Mouse (Mus musculus): ENCODE measurements around the gene Sardh.

GRCm38 (mm10) chr2:27289019-27289418, 40.9 kb upstream of the Sardh start:
- TF ChIP-seq CTCF (IDR thresholded peaks at IDR 0.05; ENCODE audit: borderline replicate concordance, extremely low read depth, insufficient read depth, insufficient read length) (peak; percentile 82), POLR2A (IDR thresholded peaks at IDR 0.05; ENCODE audit: borderline replicate concordance, extremely low read depth, insufficient read depth, insufficient read length, poor library complexity, severe bottlenecking) (no peak)

Data from brain, embryonic 14.5 days (tissue).